Mouse (Mus musculus) myocyte (in vitro differentiated cells): ENCODE results near the gene Snx10. TPM values are rescaled to one million over a fixed set of nuclear protein-coding genes. Genes with fewer than 3 reads are reported as not detected.

Experiments
- H3K27me3 ChIP-seq: one replicate; pipeline ENCODE4 v1.6.1; 2011; ENCODE audit not compliant: control insufficient read depth, insufficient read depth, insufficient read length
- H3K36me3 ChIP-seq: one replicate; pipeline ENCODE4 v1.6.1; 2011; ENCODE audit not compliant: control insufficient read depth, insufficient read depth
- H3K4me2 ChIP-seq: one replicate; pipeline ENCODE4 v1.6.1; 2011; ENCODE audit warnings: low read depth, control low read depth
- H3K4me3 ChIP-seq: one replicate; pipeline ENCODE4 v1.5.1; 2011; ENCODE audit warnings: mild to moderate bottlenecking, control low read depth, moderate library complexity
- H3K79me2 ChIP-seq: one replicate; pipeline ENCODE4 v1.6.1; 2011; ENCODE audit not compliant: control insufficient read depth, insufficient read depth
- H3ac ChIP-seq: one replicate; pipeline ENCODE4 v1.6.1; 2011; ENCODE audit not compliant: control insufficient read depth, insufficient read length
- CEBPB ChIP-seq: IDR thresholded peaks from 2 replicates; pipeline ENCODE4 v1.6.1; 2011; ENCODE audit warnings: mild to moderate bottlenecking, moderate library complexity; ENCODE audit not compliant: poor library complexity, insufficient read depth, severe bottlenecking
- E2F4 ChIP-seq: IDR thresholded peaks from one replicate; pipeline ENCODE4 v1.6.1; 2011; ENCODE audit warnings: mild to moderate bottlenecking, control low read depth, moderate library complexity; ENCODE audit not compliant: insufficient read depth
- MAX ChIP-seq: IDR thresholded peaks from one replicate; pipeline ENCODE4 v1.6.1; 2011; ENCODE audit warnings: low read depth, mild to moderate bottlenecking, control low read depth
- MYOD1 ChIP-seq, 3 experiments: IDR thresholded peaks; one replicate each; pipeline ENCODE4 v1.6.1; 2011; ENCODE audit warnings: control low read depth in 2 of 3, low read depth in 2 of 3, mild to moderate bottlenecking in 2 of 3, moderate library complexity in 1 of 3; ENCODE audit not compliant: insufficient read length in 2 of 3, control insufficient read depth in 1 of 3
- MYOG ChIP-seq, 3 experiments: IDR thresholded peaks; one replicate each; pipeline ENCODE4 v1.6.1; 2011; ENCODE audit warnings: control low read depth in 2 of 3, low read depth in 2 of 3, mild to moderate bottlenecking in 2 of 3; ENCODE audit not compliant: insufficient read length in 2 of 3, control insufficient read depth in 1 of 3, insufficient read depth in 1 of 3
- POLR2A ChIP-seq: IDR thresholded peaks from one replicate; pipeline ENCODE4 v1.6.1; 2011; ENCODE audit warnings: low read depth, mild to moderate bottlenecking, control low read depth, moderate library complexity; ENCODE audit not compliant: insufficient read length
- POLR2AphosphoS2 ChIP-seq: IDR thresholded peaks from one replicate; pipeline ENCODE4 v1.6.1; 2011; ENCODE audit warnings: low read depth, control low read depth; ENCODE audit not compliant: insufficient read length
- REST ChIP-seq: IDR thresholded peaks from one replicate; pipeline ENCODE4 v1.6.1; 2011; ENCODE audit warnings: mild to moderate bottlenecking, control low read depth, moderate library complexity; ENCODE audit not compliant: insufficient read depth, insufficient read length
- SRF ChIP-seq: IDR thresholded peaks from one replicate; pipeline ENCODE4 v1.6.1; 2011; ENCODE audit warnings: low read depth; ENCODE audit not compliant: control insufficient read depth, insufficient read length
- TCF12 ChIP-seq: IDR thresholded peaks from one replicate; pipeline ENCODE4 v1.6.1; 2011; ENCODE audit warnings: mild to moderate bottlenecking, control low read depth; ENCODE audit not compliant: poor library complexity, insufficient read depth, severe bottlenecking
- TCF3 ChIP-seq: IDR thresholded peaks from one replicate; pipeline ENCODE4 v1.6.1; 2011; ENCODE audit warnings: low read depth, control low read depth; ENCODE audit not compliant: insufficient read length
- USF1 ChIP-seq: IDR thresholded peaks from one replicate; pipeline ENCODE4 v1.6.1; 2011; ENCODE audit warnings: low read depth, mild to moderate bottlenecking, control low read depth, moderate library complexity
- polyA plus RNA-seq: library from polyadenylated mRNA; unstranded; fragments of >200 nt; fragmentation: generic; extraction: Trizol; gene quantifications from one replicate; pipeline ENCODE4 v1.2.1, GENCODE M21; 2012; ENCODE audit warnings: missing spikeins

Gene Snx10
- polyA plus RNA-seq, 1 experiment: 3.3 TPM

DNA sequence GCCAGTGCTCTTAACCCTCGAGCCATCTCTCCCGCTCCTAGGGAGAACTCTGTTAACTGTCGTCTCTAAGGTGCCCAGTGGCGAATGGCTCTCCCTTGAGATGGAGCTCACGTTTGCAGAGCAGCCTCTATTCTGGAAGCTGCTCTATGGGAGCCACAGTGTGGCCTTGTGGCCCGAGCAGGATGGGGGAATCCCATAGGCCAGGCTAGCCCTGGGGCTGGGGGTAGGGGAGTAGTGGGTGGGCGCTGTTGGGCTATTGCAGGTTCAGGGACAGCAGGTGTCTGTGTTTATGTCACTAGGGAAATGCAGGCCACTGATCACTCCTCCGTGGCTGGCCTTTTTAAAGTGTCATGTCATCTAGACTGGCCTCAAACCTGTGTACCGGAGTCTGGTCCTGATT lies 58.4 kb downstream of the Snx10 start:
- TF ChIP-seq E2F4: no peak
- no peak for TF ChIP-seq MAX
- no peak for TF ChIP-seq USF1
- no peak for TF ChIP-seq CEBPB
- no peak for TF ChIP-seq REST
- TF ChIP-seq MYOD1 (IDR thresholded peaks at IDR 0.05; ENCODE audit: control insufficient read depth in 1 of 3, insufficient read length in 2 of 3, low read depth in 2 of 3): no peak
- no peak overlapping the region for H3ac ChIP-seq
- H3K79me2 ChIP-seq: no peaks in the 10 kb centered on the region
- H3K36me3 ChIP-seq: no peaks in the 10 kb centered on the region
- H3K27me3 ChIP-seq: no peaks in the 10 kb centered on the region
- no peak overlapping the region for H3K4me2 ChIP-seq
- H3K4me3 ChIP-seq: no peak overlapping the region

DNA sequence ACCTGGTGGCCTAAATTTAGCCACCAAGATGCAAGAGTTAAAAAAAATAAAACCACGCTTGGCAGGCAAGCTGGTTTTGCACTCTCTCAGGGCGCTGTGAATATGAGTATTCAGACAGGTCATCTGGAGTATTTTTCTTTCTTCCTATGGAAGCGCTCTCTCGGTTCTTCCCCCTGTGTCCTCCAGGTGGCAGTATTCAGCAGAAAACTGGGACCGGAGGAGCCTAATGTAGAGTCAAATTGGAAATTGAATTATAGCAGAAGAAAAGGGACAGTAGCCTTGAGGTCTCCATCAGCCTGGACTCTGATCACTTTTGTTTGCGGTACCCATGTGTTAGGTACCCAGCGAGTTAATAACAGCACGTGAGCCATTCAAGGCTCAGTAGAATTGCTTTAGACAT lies 62.3 kb downstream of the Snx10 start:
- H3ac ChIP-seq: no peak overlapping the region
- H3K27me3 ChIP-seq: no peaks in the 10 kb centered on the region
- no peaks in the 10 kb centered on the region for H3K36me3 ChIP-seq
- no peaks in the 10 kb centered on the region for H3K79me2 ChIP-seq
- no peak overlapping the region for H3K4me2 ChIP-seq
- H3K4me3 ChIP-seq: no peak overlapping the region
- TF ChIP-seq MYOG (IDR thresholded peaks at IDR 0.05; ENCODE audit: control insufficient read depth in 1 of 3, insufficient read depth in 1 of 3, insufficient read length in 2 of 3, low read depth in 2 of 3): no peak
- TF ChIP-seq POLR2AphosphoS2: no peak
- TF ChIP-seq CEBPB: no peak
- TF ChIP-seq TCF3: no peak
- TF ChIP-seq REST: no peak

DNA sequence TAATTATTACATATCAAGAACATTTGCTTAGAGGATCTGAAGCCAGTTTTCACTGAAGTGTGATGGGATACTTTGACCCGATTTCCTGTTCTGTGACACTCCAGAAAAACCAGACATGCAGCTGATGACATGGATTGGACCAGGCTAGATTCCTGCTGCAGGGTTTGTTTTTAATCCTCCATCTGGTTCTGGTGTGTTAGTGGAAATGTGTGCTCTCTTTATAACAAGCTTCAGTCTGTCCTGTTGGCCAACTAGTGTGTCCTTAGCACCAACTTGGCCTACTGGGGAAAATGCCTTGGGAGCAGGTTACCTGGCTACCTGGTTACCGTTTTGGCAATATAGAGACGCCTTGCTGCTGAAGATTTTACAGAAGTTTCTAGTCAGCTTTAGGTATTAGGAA lies 63.6 kb downstream of the Snx10 start:
- H3ac ChIP-seq: no peak overlapping the region
- H3K36me3 ChIP-seq: no peaks in the 10 kb centered on the region
- H3K27me3 ChIP-seq: no peaks in the 10 kb centered on the region
- H3K79me2 ChIP-seq: no peaks in the 10 kb centered on the region
- no peak overlapping the region for H3K4me2 ChIP-seq
- H3K4me3 ChIP-seq: no peak overlapping the region
- no peak for TF ChIP-seq E2F4
- no peak for TF ChIP-seq POLR2A

DNA sequence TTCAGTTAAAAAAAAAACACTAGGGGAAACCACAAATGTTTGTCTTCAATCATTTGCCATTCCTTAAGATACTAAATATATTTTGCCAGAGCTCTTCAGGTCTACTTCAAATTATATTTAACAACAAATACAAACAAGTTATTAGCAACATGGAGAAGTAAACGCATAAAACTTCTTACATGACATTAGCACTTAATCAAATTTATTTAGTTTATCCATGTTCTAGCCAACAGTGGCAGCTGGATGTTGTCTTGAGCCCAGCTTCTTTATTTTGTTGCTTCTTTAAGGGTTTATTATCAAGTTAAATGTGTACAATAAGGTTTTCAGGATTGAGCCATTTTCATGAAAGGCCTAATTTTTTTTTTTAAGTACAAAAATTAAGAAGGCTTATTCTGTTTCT lies 67.6 kb downstream of the Snx10 start:
- H3K4me2 ChIP-seq: no peak overlapping the region
- H3K36me3 ChIP-seq: no peaks in the 10 kb centered on the region
- TF ChIP-seq POLR2A (no peak), MYOG (IDR thresholded peaks at IDR 0.05; ENCODE audit: control insufficient read depth in 1 of 3, insufficient read depth in 1 of 3, insufficient read length in 2 of 3, low read depth in 2 of 3) (no peak), POLR2AphosphoS2 (no peak), REST (no peak), USF1 (no peak), MAX (no peak), TCF3 (no peak), TCF12 (no peak), SRF (no peak), MYOD1 (IDR thresholded peaks at IDR 0.05; ENCODE audit: control insufficient read depth in 1 of 3, insufficient read length in 2 of 3, low read depth in 2 of 3) (no peak), CEBPB (no peak), E2F4 (no peak)
- no peaks in the 10 kb centered on the region for H3K27me3 ChIP-seq
- no peak overlapping the region for H3K4me3 ChIP-seq
- H3ac ChIP-seq: no peak overlapping the region
- H3K79me2 ChIP-seq: no peaks in the 10 kb centered on the region

DNA sequence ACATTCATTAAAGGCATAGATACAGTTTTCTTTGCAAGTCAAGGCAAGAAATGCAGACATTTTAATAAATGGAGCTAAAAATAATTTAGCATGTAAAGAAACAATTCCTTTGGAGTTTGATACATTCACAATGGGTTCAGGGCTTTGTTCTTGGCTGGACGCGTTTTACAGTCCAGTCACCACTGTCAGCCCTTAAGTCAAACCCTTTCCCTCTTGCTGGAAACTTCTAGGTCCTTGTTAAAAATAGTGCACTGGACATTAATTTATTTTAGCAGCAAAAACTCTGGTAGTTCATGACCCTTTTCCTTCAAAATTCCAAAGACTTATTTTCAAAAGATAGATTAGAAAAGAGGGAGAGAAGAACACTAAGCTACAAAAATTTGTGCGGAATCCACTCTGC lies 68.1 kb downstream of the Snx10 start:
- no peaks in the 10 kb centered on the region for H3K79me2 ChIP-seq

DNA sequence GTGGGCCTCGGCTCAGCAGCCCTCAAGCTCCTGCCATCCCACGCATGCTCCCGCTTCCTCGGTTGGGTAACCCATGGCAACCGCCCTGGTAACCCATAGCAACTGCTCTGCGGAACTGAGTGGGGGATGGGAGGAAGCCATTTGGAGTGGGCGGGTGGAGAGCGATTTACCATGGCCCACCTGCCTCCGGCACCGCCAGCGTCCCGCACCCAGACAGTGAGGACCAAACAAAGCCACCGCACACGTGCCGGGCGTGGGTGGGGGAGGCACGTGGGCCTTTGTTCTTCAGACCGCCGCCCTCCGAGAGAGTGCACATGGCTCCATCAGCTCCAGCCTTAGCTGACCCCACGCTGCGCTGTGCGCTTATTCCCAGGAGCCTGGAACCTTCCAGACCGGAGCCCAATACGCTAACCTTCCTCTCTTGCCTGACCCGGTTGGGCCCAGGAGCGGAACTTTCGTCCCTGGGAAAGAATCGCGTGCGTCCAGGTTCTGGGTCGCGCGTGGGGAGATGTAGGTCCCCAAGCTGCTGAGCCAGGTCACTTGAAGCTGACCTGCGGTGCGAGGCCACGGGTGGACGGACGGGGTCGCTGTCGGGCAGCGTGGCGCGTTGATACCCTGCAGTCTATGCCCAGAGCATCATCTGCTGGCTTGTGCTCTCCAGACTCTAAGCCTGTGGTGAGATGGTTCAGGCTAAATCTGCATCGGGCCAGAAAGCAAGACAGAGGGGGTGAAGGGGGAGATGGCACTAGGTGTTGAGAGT lies 68.8 kb downstream of the Snx10 start:
- Histone ChIP-seq H3ac (no peak overlapping the region), H3K79me2 (no peaks in the 10 kb centered on the region), H3K36me3 (no peaks in the 10 kb centered on the region), H3K4me2 (peak overlapping the region; percentile 42), H3K27me3 (no peaks in the 10 kb centered on the region), H3K4me3 (no peak overlapping the region)
- TF ChIP-seq REST (no peak), USF1 (no peak), MYOD1 (IDR thresholded peaks at IDR 0.05; ENCODE audit: control insufficient read depth in 1 of 3, insufficient read length in 2 of 3, low read depth in 2 of 3) (no peak), MAX (no peak), CEBPB (no peak)

More for the DNA sequence above, 68.1 kb downstream of the Snx10 start:
- H3K4me3 ChIP-seq: no peak overlapping the region
- no peaks in the 10 kb centered on the region for H3K27me3 ChIP-seq
- no peak overlapping the region for H3K4me2 ChIP-seq
- no peak for TF ChIP-seq MAX
- TF ChIP-seq TCF12: no peak
- no peak for TF ChIP-seq TCF3
- no peaks in the 10 kb centered on the region for H3K36me3 ChIP-seq
- H3ac ChIP-seq: no peak overlapping the region
